Mouse (Mus musculus) neural tube, embryonic 15.5 days (tissue): ENCODE measurements around the gene Vmn1r55. TPM values are rescaled to one million over a fixed set of nuclear protein-coding genes. Genes with fewer than 3 reads are reported as not detected.
A peak's percentile ranks its signal among the peaks of the same experiment; 100 is the strongest.
"Not testable (repeated sequence)": the region's sequence is repeated elsewhere in the genome, so short reads cannot be mapped to it uniquely, and the experiment has no call there.

Experiments used
- ATAC-seq: fragments of 200-750 bp; cut with Nextera tagmentation; 2 replicates; pipeline ENCODE4 v1.8.0; 2017; ENCODE audit warnings: mild to moderate bottlenecking, moderate TSS enrichment, moderate library complexity; ENCODE audit not compliant: low FRiP score
- H3K27ac ChIP-seq: fragments of 300-500 bp; sonication (generic); replicated peaks from 2 replicates; pipeline ENCODE4 v1.5.1; 2015; ENCODE audit warnings: mild to moderate bottlenecking, inconsistent platforms
- H3K27me3 ChIP-seq: fragments of 300-500 bp; sonication (generic); replicated peaks from 2 replicates; pipeline ENCODE4 v1.6.1; 2015; ENCODE audit warnings: inconsistent platforms
- H3K36me3 ChIP-seq: fragments of 300-500 bp; sonication (generic); 2 replicates; pipeline ENCODE4 v1.6.1; 2015; ENCODE audit warnings: inconsistent platforms
- H3K4me1 ChIP-seq: fragments of 300-500 bp; sonication (generic); 2 replicates; pipeline ENCODE4 v1.6.1; 2015; ENCODE audit warnings: inconsistent platforms
- H3K4me2 ChIP-seq: fragments of 300-500 bp; sonication (generic); 2 replicates; pipeline ENCODE4 v1.6.1; 2015; ENCODE audit warnings: inconsistent platforms, mild to moderate bottlenecking, moderate library complexity
- H3K4me3 ChIP-seq: fragments of 300-500 bp; sonication (generic); replicated peaks from 2 replicates; pipeline ENCODE4 v1.5.1; 2015; ENCODE audit warnings: mild to moderate bottlenecking, inconsistent platforms
- H3K9ac ChIP-seq: fragments of 300-500 bp; sonication (generic); replicated peaks from 2 replicates; pipeline ENCODE4 v1.6.1; 2015; ENCODE audit warnings: mild to moderate bottlenecking, inconsistent platforms
- H3K9me3 ChIP-seq: fragments of 300-500 bp; sonication (generic); replicated peaks from 2 replicates; pipeline ENCODE4 v1.6.1; 2016; ENCODE audit warnings: inconsistent platforms
- WGBS: fragments of 180-500 bp; shearing (Covaris S2); methylation state at CpG from one replicate; pipeline ENCODE4 v1.1.7; 2015; ENCODE audit warnings: mixed read lengths; 5-methylcytosine and 5-hydroxymethylcytosine counted together
- polyA plus RNA-seq: library from polyadenylated mRNA; unstranded; fragments of >200 nt; fragmentation: Nextera tagmentation; extraction: Ambion mirVana; gene quantifications from 2 replicates; pipeline ENCODE4 v1.2.1, GENCODE M21; 2015

The Vmn1r55 gene
- polyA plus RNA-seq: 0.05 and 0.13 TPM in 2 replicates

DNA sequence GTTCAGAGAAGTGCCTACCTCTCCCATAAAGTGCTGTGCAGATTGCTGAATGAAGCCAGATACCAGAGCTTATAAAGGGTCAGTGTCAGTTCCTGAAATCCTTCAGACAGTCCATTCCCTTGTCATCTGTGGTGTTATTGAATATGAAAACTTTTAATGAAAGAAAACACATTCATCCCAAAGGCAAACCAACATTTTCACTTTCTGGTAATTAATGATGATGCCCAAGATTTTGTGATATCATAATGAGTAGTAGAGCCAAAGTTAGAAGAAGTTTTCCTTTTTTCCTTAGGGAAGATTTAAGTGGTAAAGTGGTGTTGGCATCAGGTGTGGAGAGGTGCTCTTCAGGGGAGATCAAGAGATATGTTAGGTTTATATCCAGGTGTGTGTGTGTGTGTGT, at the start of gene Vmn1r55:
Gene Vmn1r55, minus strand, starts transcription at position 101 of the 400 bp plus-strand sequence.
- not testable (repeated sequence) for H3K36me3 ChIP-seq, H3K9ac ChIP-seq, H3K4me3 ChIP-seq, H3K4me1 ChIP-seq, ATAC-seq, H3K27ac ChIP-seq, H3K27me3 ChIP-seq, H3K4me2 ChIP-seq, H3K9me3 ChIP-seq

- H3K4me3 ChIP-seq, H3K27me3 ChIP-seq, H3K4me2 ChIP-seq, H3K36me3 ChIP-seq, H3K4me1 ChIP-seq, H3K9me3 ChIP-seq, H3K27ac ChIP-seq, ATAC-seq, H3K9ac ChIP-seq: not testable (repeated sequence)
These were observed 47.2 kb upstream of the Vmn1r55 start, which contains the start of gene Vmn1r56 for GRCm38 (mm10) chr7:5196647-5197046. Gene Vmn1r56 (minus strand): TSS chr7:5196747.

DNA sequence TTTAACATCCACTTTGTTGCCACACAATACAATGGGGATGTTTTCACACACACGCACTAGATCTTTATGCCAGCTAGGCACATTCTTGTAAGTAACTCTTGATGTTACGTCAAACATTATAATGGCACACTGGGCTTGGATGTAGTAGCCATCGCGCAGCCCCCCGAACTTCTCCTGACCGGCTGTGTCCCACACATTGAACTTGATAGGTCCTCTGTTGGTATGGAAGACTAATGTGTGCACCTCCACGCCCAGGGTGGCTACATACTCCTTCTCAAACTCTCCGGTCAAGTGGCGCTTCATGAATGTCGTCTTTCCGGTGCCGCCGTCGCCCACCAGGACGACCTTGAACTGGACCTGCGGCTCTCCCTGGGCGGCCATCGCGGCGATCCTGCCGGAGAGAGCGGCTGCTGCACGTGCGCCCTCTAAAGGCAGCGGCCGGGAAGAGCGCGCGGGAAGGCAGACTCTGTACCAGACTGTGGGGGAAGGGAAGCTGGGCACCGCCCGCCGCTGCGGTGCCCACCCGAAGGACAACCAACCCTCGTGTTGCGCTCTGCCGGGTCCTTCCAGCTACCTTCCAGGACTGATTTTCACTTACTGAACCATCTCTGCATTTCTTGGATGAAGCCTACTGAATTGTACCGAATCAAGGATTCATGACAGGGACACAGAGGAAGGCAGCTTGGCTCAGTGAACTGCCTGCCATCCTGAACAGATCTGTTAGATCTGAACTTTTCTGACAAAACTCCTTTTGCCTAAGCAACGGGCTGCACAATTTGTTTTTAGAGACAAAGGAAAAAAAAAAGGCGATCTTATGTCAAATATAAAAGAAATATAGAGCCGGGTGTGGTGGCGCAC, 23.7 kb downstream of the Vmn1r55 start, which contains the start of gene Rasl2-9:
Gene Rasl2-9, minus strand, starts transcription at position 402 of the 858 bp plus-strand sequence.
- Histone ChIP-seq H3K4me3 (peak within 1 kb of the TSS; percentile 45), H3K9me3 (no peaks in the 10 kb centered on the region), H3K4me2 (peak within 1 kb of the TSS; percentile 69), H3K27ac (no peak within 1 kb of the TSS), H3K36me3 (no peaks in the 10 kb centered on the region), H3K9ac (peak within 1 kb of the TSS; percentile 45), H3K4me1 (peaks cover 3% of the 10 kb centered on the region; the same call in 1 of the 2 replicates), H3K27me3 (no peaks in the 10 kb centered on the region)
- WGBS: 17% methylated on average over 42 of the region's 42 CpGs
- peak; percentile 89 for ATAC-seq

DNA sequence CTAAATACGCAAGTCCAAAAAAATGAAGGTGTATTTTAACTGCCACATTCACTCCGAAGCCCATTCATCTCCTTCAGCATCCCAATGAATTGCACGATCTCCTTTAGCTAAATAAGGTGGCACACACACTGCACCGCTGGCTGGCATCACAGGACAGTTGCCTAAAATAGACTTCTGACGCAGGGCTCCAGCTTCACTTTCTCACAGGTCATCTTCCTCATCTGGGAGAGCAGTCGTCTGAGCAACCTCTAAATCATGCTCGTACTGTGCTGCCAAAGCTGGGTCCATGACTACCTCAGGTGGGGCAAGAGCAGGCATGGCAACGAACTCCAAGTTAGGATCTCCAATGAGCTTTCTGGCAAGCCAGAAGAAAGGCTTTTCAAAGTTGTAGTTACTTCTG, 24.4 kb downstream of the Vmn1r55 start:
- WGBS: 92% methylated on average over 8 of the region's 8 CpGs

GRCm38 (mm10) chr7:5116850-5117249, 32.6 kb downstream of the Vmn1r55 start, which contains the start of gene Rfpl4:
Gene Rfpl4 (minus strand): TSS chr7:5116950.
- Histone ChIP-seq H3K4me1 (no peaks in the 10 kb centered on the region), H3K9me3 (no peaks in the 10 kb centered on the region), H3K9ac (no peak within 1 kb of the TSS), H3K4me3 (no peak within 1 kb of the TSS), H3K27me3 (no peaks in the 10 kb centered on the region), H3K4me2 (no peak within 1 kb of the TSS), H3K27ac (no peak within 1 kb of the TSS), H3K36me3 (no peaks in the 10 kb centered on the region)
- 89% methylated on average over 3 of the region's 3 CpGs for WGBS
- ATAC-seq: no peak

More for the DNA sequence above, 24.4 kb downstream of the Vmn1r55 start:
- no peak for ATAC-seq
- Histone ChIP-seq H3K4me2 (no peak overlapping the region; the same call in 1 of the 2 replicates), H3K27me3 (no peaks in the 10 kb centered on the region), H3K9me3 (no peaks in the 10 kb centered on the region), H3K27ac (no peak overlapping the region), H3K36me3 (no peaks in the 10 kb centered on the region), H3K4me3 (no peak overlapping the region), H3K9ac (no peak overlapping the region), H3K4me1 (peaks cover 3% of the 10 kb centered on the region; the same call in 1 of the 2 replicates)

DNA sequence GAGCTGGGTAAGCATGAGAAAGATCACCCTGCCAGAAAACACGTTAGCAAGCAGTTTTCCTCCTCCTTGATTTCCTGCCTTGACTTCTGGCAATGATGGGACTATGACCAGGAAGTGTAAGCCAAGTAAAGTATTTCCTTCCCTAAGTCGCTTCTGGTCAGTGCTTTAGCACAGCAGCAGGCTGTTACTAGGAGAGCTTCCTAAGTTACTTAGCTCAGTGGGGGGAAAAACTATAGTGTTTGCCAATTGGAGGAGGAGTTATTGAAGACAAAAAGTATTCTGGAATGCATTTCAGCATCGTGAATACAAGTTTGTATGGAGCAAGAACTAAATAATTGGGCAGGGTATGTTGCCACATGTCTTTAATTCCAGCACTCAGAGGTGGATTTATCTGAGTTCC, 36.8 kb downstream of the Vmn1r55 start:
- H3K4me1 ChIP-seq: no peaks in the 10 kb centered on the region
- no peaks in the 10 kb centered on the region for H3K27me3 ChIP-seq
- H3K36me3 ChIP-seq: no peaks in the 10 kb centered on the region
- no peak overlapping the region for H3K4me3 ChIP-seq
- ATAC-seq: no peak
- H3K9ac ChIP-seq: no peak overlapping the region
- H3K9me3 ChIP-seq: no peaks in the 10 kb centered on the region
- no peak overlapping the region for H3K27ac ChIP-seq
- 55% methylated on average over 3 of the region's 3 CpGs for WGBS
- H3K4me2 ChIP-seq: no peak overlapping the region

DNA sequence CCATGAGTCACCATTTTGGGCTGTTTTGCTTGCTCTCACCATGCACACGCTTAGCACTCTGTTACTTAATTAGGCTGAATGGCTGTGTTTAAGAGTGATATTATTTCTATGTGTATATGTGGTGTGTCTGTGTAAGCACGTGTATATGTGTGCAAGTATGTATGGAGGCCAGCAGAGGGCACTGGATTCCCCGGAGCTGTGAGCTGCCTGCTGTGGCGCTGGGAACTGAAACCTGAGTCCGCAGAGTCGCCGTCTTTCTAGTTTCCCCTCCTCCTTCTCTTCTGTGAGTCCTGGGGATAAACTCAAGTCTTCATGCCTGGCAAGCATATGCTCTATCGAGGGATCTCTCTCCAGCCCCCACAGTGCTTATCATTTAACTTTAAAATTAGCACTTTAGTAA, 40.2 kb downstream of the Vmn1r55 start:
- ATAC-seq: no peak
- H3K27ac ChIP-seq: no peak overlapping the region
- H3K4me2 ChIP-seq: no peak overlapping the region
- no peak overlapping the region for H3K4me3 ChIP-seq
- H3K9ac ChIP-seq: no peak overlapping the region
- no peaks in the 10 kb centered on the region for H3K9me3 ChIP-seq
- no peaks in the 10 kb centered on the region for H3K36me3 ChIP-seq
- H3K27me3 ChIP-seq: no peaks in the 10 kb centered on the region
- H3K4me1 ChIP-seq: no peaks in the 10 kb centered on the region
- 82% methylated on average over 8 of the region's 8 CpGs for WGBS

GRCm38 (mm10) chr7:5108272-5108671, 41.2 kb downstream of the Vmn1r55 start:
- H3K27me3 ChIP-seq: no peaks in the 10 kb centered on the region
- 88% methylated on average over 4 of the region's 4 CpGs for WGBS
- H3K9ac ChIP-seq: no peak overlapping the region
- no peak overlapping the region for H3K4me3 ChIP-seq
- no peak overlapping the region for H3K27ac ChIP-seq
- H3K9me3 ChIP-seq: no peaks in the 10 kb centered on the region
- H3K4me2 ChIP-seq: no peak overlapping the region
- no peak for ATAC-seq
- no peaks in the 10 kb centered on the region for H3K36me3 ChIP-seq
- no peaks in the 10 kb centered on the region for H3K4me1 ChIP-seq

DNA sequence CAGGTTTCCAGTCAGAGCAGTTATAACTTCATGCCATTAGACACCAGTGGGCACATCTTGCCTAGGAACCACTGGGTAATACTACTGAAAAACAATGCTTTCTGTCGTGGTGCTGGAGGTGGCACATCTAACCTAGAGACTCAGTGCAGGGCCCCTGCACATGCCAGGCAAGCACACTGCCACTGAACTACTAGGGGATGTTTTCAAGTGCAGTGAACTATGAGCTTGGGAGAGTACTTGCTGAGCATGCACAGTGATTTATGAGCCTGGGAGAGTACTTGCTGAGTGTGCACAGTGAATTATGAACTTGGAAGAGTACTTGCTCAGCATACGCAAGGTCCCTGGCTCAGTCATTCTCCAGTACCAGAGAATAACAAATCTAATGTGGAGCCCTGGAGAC, 46.9 kb downstream of the Vmn1r55 start:
- Histone ChIP-seq H3K4me2 (no peak overlapping the region), H3K9me3 (no peaks in the 10 kb centered on the region), H3K27ac (no peak overlapping the region), H3K36me3 (peaks cover 16% of the 10 kb centered on the region), H3K9ac (no peak overlapping the region), H3K27me3 (no peaks in the 10 kb centered on the region), H3K4me3 (no peak overlapping the region), H3K4me1 (no peaks in the 10 kb centered on the region)
- WGBS: 79% methylated on average over 2 of the region's 2 CpGs
- no peak for ATAC-seq

GRCm38 (mm10) chr7:5101066-5101663, 48.3 kb downstream of the Vmn1r55 start:
- WGBS: 90% methylated on average over 10 of the region's 10 CpGs
- H3K36me3 ChIP-seq: peaks cover 28% of the 10 kb centered on the region

DNA sequence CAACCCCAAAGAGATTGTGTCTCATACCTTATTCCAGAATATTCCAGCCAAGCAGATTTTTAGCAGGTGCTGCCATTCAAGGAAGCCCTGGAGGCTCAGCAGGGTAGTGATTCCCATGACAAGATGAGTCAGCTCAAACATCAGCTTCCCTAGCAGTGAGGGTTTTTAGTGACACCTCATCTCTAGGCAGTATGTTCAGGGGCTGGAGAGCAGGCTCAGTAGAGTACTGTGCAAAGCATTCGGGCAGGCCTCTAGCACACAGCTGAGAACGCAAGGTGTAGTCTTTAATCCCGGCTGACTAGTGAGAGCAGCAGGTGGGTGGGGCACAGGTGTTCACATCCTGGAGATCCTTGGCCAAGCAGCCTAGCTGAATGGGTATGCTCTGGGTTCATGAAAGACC, 49.7 kb downstream of the Vmn1r55 start:
- no peak overlapping the region for H3K9ac ChIP-seq
- no peaks in the 10 kb centered on the region for H3K9me3 ChIP-seq
- H3K36me3 ChIP-seq: peaks cover 41% of the 10 kb centered on the region
- no peaks in the 10 kb centered on the region for H3K27me3 ChIP-seq
- H3K4me2 ChIP-seq: no peak overlapping the region
- ATAC-seq: no peak
- no peaks in the 10 kb centered on the region for H3K4me1 ChIP-seq
- 87% methylated on average over 3 of the region's 3 CpGs for WGBS
- no peak overlapping the region for H3K27ac ChIP-seq
- H3K4me3 ChIP-seq: no peak overlapping the region

More at GRCm38 (mm10) chr7:5101066-5101663, 48.3 kb downstream of the Vmn1r55 start:
- Histone ChIP-seq H3K4me3 (no peak overlapping the region), H3K9ac (no peak overlapping the region), H3K27ac (no peak overlapping the region), H3K27me3 (no peaks in the 10 kb centered on the region), H3K4me1 (no peaks in the 10 kb centered on the region), H3K4me2 (no peak overlapping the region), H3K9me3 (no peaks in the 10 kb centered on the region)
- no peak for ATAC-seq

DNA sequence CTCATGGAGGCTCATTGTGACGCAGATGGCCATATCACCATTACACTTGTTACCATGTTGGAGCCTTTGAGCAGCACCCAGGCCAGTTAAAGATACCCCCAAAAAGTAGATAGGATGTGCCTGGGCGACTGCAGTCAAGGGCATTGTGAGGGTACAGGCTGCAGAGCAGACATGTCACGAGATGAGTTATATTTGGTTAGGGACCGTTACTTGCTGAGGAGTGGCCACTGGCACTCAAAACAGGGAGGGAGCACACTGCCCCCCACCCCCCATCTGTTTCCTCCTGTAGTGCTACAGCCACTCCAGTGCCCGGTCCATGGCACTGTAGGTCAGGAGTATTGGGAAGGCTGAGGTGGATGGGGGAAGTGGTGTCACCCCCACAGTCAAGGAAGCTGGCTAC, 50.7 kb downstream of the Vmn1r55 start:
- no peak for ATAC-seq
- Histone ChIP-seq H3K4me2 (no peak overlapping the region), H3K9ac (no peak overlapping the region), H3K4me3 (no peak overlapping the region), H3K36me3 (peaks cover 50% of the 10 kb centered on the region), H3K27ac (no peak overlapping the region), H3K4me1 (no peaks in the 10 kb centered on the region), H3K9me3 (no peaks in the 10 kb centered on the region), H3K27me3 (no peaks in the 10 kb centered on the region)
- WGBS: 92% methylated on average over 5 of the region's 5 CpGs
